Mouse (Mus musculus) lung, adult 2 months (tissue): ENCODE results near the gene Znrf4.

Experiments
- CTCF ChIP-seq: fragments of 200-500 bp; IDR thresholded peaks from 2 replicates; pipeline ENCODE4 v1.5.1; 2011; ENCODE audit warnings: mild to moderate bottlenecking, low read length, control low read depth; ENCODE audit not compliant: insufficient read depth
- POLR2A ChIP-seq: fragments of 200-500 bp; IDR thresholded peaks from 2 replicates; pipeline ENCODE4 v1.6.1; 2011; ENCODE audit warnings: low read depth, mild to moderate bottlenecking, control low read depth, low read length, borderline replicate concordance; ENCODE audit errors: extremely low read depth

GRCm38 (mm10) chr17:56499229-56499628 is 13.0 kb downstream of the Znrf4 start:
- TF ChIP-seq POLR2A (no peak), CTCF (no peak)
